Mouse (Mus musculus) limb, embryonic 14.5 days (tissue): Measurements from ENCODE around the gene Acadl. TPM values are rescaled to one million over a fixed set of nuclear protein-coding genes. Genes with fewer than 3 reads are reported as not detected.

ENCODE experiments used
- ATAC-seq: fragments of 200-750 bp; cut with Nextera tagmentation; 2 replicates; pipeline ENCODE4 v1.8.0; 2017; ENCODE audit warnings: low read depth, moderate number of reproducible peaks, moderate TSS enrichment; ENCODE audit not compliant: low FRiP score
- DNase-seq: peaks from one replicate; pipeline ENCODE4 v3.0.0-alpha.2; 2015; ENCODE audit warnings: low spot score
- H3K27ac ChIP-seq: fragments of 300-500 bp; sonication (generic); replicated peaks from 2 replicates; pipeline ENCODE4 v1.5.1; 2014; ENCODE audit warnings: low read depth, mild to moderate bottlenecking, low read length, moderate library complexity, mixed read lengths
- H3K27me3 ChIP-seq: fragments of 300-500 bp; sonication (generic); 2 replicates; pipeline ENCODE4 v1.6.1; 2014; ENCODE audit warnings: low read length, mixed read lengths; ENCODE audit not compliant: control insufficient read depth, insufficient read depth
- H3K36me3 ChIP-seq: fragments of 300-500 bp; sonication (generic); 2 replicates; pipeline ENCODE4 v1.6.1; 2014; ENCODE audit warnings: mild to moderate bottlenecking, low read length, moderate library complexity, mixed read lengths; ENCODE audit not compliant: control insufficient read depth, insufficient read depth
- H3K4me1 ChIP-seq: fragments of 300-500 bp; sonication (generic); 2 replicates; pipeline ENCODE4 v1.6.1; 2014; ENCODE audit warnings: antibody characterized with exemption, low read length, mixed read lengths; ENCODE audit not compliant: control insufficient read depth, insufficient read depth
- H3K4me2 ChIP-seq: fragments of 300-500 bp; sonication (generic); replicated peaks from 2 replicates; pipeline ENCODE4 v1.6.1; 2014; ENCODE audit warnings: low read depth, mild to moderate bottlenecking, low read length, moderate library complexity; ENCODE audit not compliant: severe bottlenecking
- H3K4me3 ChIP-seq: fragments of 300-500 bp; sonication (generic); replicated peaks from 2 replicates; pipeline ENCODE4 v1.5.1; 2014; ENCODE audit warnings: low read length
- H3K9ac ChIP-seq: fragments of 300-500 bp; sonication (generic); 2 replicates; pipeline ENCODE4 v1.6.1; 2014; ENCODE audit warnings: mild to moderate bottlenecking, low read depth, low read length, moderate library complexity; ENCODE audit not compliant: severe bottlenecking
- H3K9me3 ChIP-seq: fragments of 300-500 bp; sonication (generic); 2 replicates; pipeline ENCODE4 v1.6.1; 2016; ENCODE audit warnings: low read length; ENCODE audit not compliant: control insufficient read depth
- POLR2A ChIP-seq: fragments of 200-500 bp; IDR thresholded peaks from 2 replicates; pipeline ENCODE4 v1.8.0; 2012; ENCODE audit warnings: inconsistent platforms, mild to moderate bottlenecking, moderate library complexity, borderline replicate concordance; ENCODE audit not compliant: insufficient read depth, insufficient read length; ENCODE audit errors: extremely low read depth
- WGBS: fragments of 180-500 bp; shearing (Covaris S2); extraction: QIAGEN DNeasy Blood & Tissue Kit; methylation state at CpG from one replicate; pipeline ENCODE4 v1.1.7; 2014; 5-methylcytosine and 5-hydroxymethylcytosine counted together
- polyA plus RNA-seq, 2 experiments: library from polyadenylated mRNA; depleted of rRNA in 1 of 2; stranded (reverse) in 1 of 2; unstranded in 1 of 2; fragments of >200 nt; fragmentation: Nextera tagmentation in 1 of 2; extraction: Ambion mirVana in 1 of 2; gene quantifications; 2 replicates each; pipeline versions ENCODE4 v1.2.1 to v1.2.3; 2012 to 2014

Gene Acadl
- polyA plus RNA-seq, 2 experiments, result 32.4 to 86.0 TPM

GRCm38 (mm10) chr1:66880217-66880616 is 17.1 kb upstream of the Acadl start:
- no peak for DNase-seq
- no peak overlapping the region for H3K9ac ChIP-seq
- 24% methylated on average over 2 of the region's 2 CpGs for WGBS

DNA sequence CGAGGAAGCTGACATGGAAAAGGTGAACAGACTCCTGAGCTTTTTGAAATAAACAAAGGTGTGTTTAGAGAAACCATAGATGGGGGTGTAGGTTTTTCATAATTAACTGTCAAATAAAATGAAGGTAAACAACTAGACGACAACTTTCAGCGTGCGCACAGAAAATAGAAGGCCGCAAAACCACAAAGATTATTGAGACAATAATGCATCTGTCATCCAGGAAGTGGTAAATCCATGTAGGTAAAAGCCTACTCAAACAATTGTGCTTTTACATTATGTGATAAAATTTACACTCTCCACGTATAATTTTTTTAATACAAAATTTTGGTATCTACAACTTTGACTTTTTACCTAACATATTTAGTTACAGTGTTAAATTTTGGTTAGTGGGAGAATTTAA is 11.7 kb upstream of the Acadl start:
- Histone ChIP-seq H3K4me1 (no peaks in the 10 kb centered on the region), H3K4me2 (no peak overlapping the region), H3K36me3 (no peaks in the 10 kb centered on the region), H3K9ac (no peak overlapping the region), H3K4me3 (no peak overlapping the region), H3K27me3 (no peaks in the 10 kb centered on the region), H3K9me3 (peaks cover 4% of the 10 kb centered on the region; the same call in 1 of the 2 replicates), H3K27ac (no peak overlapping the region)
- no peak for TF ChIP-seq POLR2A
- no peak for ATAC-seq
- WGBS, result 87% methylated on average over 6 of the region's 6 CpGs
- no peak for DNase-seq

More at GRCm38 (mm10) chr1:66880217-66880616, 17.1 kb upstream of the Acadl start:
- Histone ChIP-seq H3K27ac (no peak overlapping the region), H3K36me3 (no peaks in the 10 kb centered on the region), H3K9me3 (peaks cover 4% of the 10 kb centered on the region; the same call in 1 of the 2 replicates), H3K27me3 (no peaks in the 10 kb centered on the region), H3K4me1 (no peaks in the 10 kb centered on the region), H3K4me3 (no peak overlapping the region), H3K4me2 (no peak overlapping the region)
- TF ChIP-seq POLR2A, result no peak
- ATAC-seq, result no peak

GRCm38 (mm10) chr1:66871591-66871990 is 8.5 kb upstream of the Acadl start:
- 78% methylated on average over 7 of the region's 7 CpGs for WGBS
- DNase-seq, result peak; percentile 43

GRCm38 (mm10) chr1:66865633-66866032 is 2.6 kb upstream of the Acadl start:
- Histone ChIP-seq H3K27me3 (no peaks in the 10 kb centered on the region), H3K27ac (no peak overlapping the region), H3K4me3 (no peak overlapping the region), H3K4me1 (no peaks in the 10 kb centered on the region), H3K9me3 (0 out of 2 replicates have a peak, but pooled peaks cover under 1% of the 10 kb centered on the region), H3K9ac (no peak overlapping the region), H3K4me2 (no peak overlapping the region), H3K36me3 (no peaks in the 10 kb centered on the region)
- 85% methylated on average over 4 of the region's 4 CpGs for WGBS
- no peak for TF ChIP-seq POLR2A
- no peak for ATAC-seq
- no peak for DNase-seq

More at GRCm38 (mm10) chr1:66871591-66871990, 8.5 kb upstream of the Acadl start:
- no peaks in the 10 kb centered on the region for H3K36me3 ChIP-seq
- no peak overlapping the region for H3K9ac ChIP-seq
- no peak for TF ChIP-seq POLR2A
- H3K4me1 ChIP-seq, result no peaks in the 10 kb centered on the region
- H3K27ac ChIP-seq, result no peak overlapping the region
- no peaks in the 10 kb centered on the region for H3K9me3 ChIP-seq
- no peak for ATAC-seq
- H3K27me3 ChIP-seq, result no peaks in the 10 kb centered on the region
- no peak overlapping the region for H3K4me3 ChIP-seq
- H3K4me2 ChIP-seq, result no peak overlapping the region

- no peak for DNase-seq
- no peak for ATAC-seq
- no peak for TF ChIP-seq POLR2A
- Histone ChIP-seq H3K4me3 (peak overlapping the region; percentile 77), H3K4me2 (peak overlapping the region; percentile 53), H3K27ac (no peak overlapping the region), H3K9me3 (peaks cover 9% of the 10 kb centered on the region; the same call in 1 of the 2 replicates), H3K27me3 (no peaks in the 10 kb centered on the region), H3K36me3 (no peaks in the 10 kb centered on the region), H3K9ac (no peak overlapping the region), H3K4me1 (no peaks in the 10 kb centered on the region)
- WGBS, result 8% methylated on average over 9 of the region's 9 CpGs
Measured at GRCm38 (mm10) chr1:66863741-66864495, 841 bp upstream of the Acadl start.
